Mouse (Mus musculus) forebrain, embryonic 10.5 days (tissue): ENCODE measurements around the gene Cacnb1. TPM values are rescaled to one million over a fixed set of nuclear protein-coding genes. Genes with fewer than 3 reads are reported as not detected.

Source experiments
- DNase-seq: peaks from one replicate; pipeline ENCODE4 v3.0.0-alpha.2; 2017; ENCODE audit warnings: low spot score; ENCODE audit errors: extremely low spot score
- H3K27ac ChIP-seq: fragments of 300-500 bp; sonication (generic); 2 replicates; pipeline ENCODE4 v1.5.1; 2016; ENCODE audit warnings: mild to moderate bottlenecking
- H3K27me3 ChIP-seq: fragments of 300-500 bp; sonication (generic); 2 replicates; pipeline ENCODE4 v1.6.1; 2016; ENCODE audit warnings: mild to moderate bottlenecking; ENCODE audit not compliant: poor library complexity, severe bottlenecking
- H3K36me3 ChIP-seq: fragments of 300-500 bp; sonication (generic); replicated peaks from 2 replicates; pipeline ENCODE4 v1.6.1; 2016; ENCODE audit warnings: mild to moderate bottlenecking, moderate library complexity
- H3K4me1 ChIP-seq: fragments of 300-500 bp; sonication (generic); 2 replicates; pipeline ENCODE4 v1.6.1; 2016
- H3K4me3 ChIP-seq: fragments of 300-500 bp; sonication (generic); 2 replicates; pipeline ENCODE4 v1.5.1; 2016; ENCODE audit warnings: mild to moderate bottlenecking, moderate library complexity
- H3K9me3 ChIP-seq: fragments of 300-500 bp; sonication (generic); 2 replicates; pipeline ENCODE4 v1.6.1; 2016; ENCODE audit warnings: mild to moderate bottlenecking, moderate library complexity
- WGBS: fragments of 180-500 bp; shearing (Covaris S2); methylation state at CpG from one replicate; pipeline ENCODE4 v1.1.7; 2016; 5-methylcytosine and 5-hydroxymethylcytosine counted together
- polyA plus RNA-seq: library from polyadenylated mRNA; unstranded; fragments of >200 nt; fragmentation: Nextera tagmentation; extraction: Ambion mirVana; gene quantifications from 2 replicates; pipeline ENCODE4 v1.2.1, GENCODE M21; 2016

Cacnb1 gene
- polyA plus RNA-seq, 1 experiment from 2014 or later, result 5.3 TPM

DNA sequence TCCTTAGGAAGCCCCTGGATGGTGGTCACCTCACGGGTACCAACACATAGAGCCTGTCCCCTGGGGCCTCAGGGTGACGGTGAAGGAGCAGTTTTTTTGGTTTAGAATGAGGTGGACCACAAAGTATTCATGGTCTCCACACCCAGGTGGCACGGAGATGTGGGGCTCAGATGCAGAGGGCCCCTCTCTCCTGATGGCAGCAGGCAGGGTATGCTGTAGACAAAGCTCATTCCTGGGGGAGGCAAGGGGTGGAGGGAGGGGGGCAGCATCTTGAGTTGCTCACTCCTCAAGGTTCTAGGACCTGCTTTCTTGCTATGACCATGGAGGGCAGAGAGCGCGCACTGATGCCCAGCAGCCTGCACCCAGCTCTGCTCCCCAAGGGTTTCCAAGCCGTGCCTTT, 20.8 kb downstream of the Cacnb1 start:
- 52% methylated on average over 6 of the region's 6 CpGs for WGBS
- Histone ChIP-seq H3K4me3 (peak overlapping the region; percentile 40; the same call in 1 of the 2 replicates), H3K9me3 (no peaks in the 10 kb centered on the region), H3K36me3 (peaks cover 20% of the 10 kb centered on the region), H3K27ac (peak overlapping the region; percentile 30; the same call in 1 of the 2 replicates), H3K27me3 (peaks cover 91% of the 10 kb centered on the region), H3K4me1 (peaks cover 49% of the 10 kb centered on the region)
- no peak for DNase-seq

DNA sequence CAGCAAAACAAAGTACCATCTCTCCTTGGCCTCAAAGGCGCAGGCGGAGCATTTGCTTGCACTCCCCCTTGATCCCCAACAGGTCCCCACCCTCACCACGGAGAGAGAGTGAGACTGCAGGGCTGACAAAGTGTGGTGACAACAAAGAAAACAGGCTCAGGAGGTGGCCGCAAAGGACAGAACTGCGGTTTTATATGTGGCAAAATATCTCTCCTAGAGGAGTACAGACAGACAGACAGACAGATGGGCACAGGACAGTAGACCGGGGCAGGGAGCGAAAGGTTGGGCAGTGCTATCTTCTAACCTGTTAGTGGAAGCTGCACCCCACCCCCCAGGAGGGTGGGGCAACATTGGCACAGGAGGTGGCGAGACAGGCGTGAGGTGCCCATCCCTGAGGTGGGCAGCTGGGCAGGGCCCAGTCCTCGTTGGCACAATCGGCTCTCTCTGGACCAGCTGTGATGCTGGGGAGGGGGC, 21.4 kb downstream of the Cacnb1 start:
- H3K4me3 ChIP-seq, result no peak overlapping the region; the same call in 1 of the 2 replicates
- no peak for DNase-seq
- H3K36me3 ChIP-seq, result peaks cover 20% of the 10 kb centered on the region
- H3K27me3 ChIP-seq, result peaks cover 97% of the 10 kb centered on the region
- H3K9me3 ChIP-seq, result no peaks in the 10 kb centered on the region
- H3K4me1 ChIP-seq, result peaks cover 49% of the 10 kb centered on the region
- 35% methylated on average over 11 of the region's 11 CpGs for WGBS
- H3K27ac ChIP-seq, result no peak overlapping the region

DNA sequence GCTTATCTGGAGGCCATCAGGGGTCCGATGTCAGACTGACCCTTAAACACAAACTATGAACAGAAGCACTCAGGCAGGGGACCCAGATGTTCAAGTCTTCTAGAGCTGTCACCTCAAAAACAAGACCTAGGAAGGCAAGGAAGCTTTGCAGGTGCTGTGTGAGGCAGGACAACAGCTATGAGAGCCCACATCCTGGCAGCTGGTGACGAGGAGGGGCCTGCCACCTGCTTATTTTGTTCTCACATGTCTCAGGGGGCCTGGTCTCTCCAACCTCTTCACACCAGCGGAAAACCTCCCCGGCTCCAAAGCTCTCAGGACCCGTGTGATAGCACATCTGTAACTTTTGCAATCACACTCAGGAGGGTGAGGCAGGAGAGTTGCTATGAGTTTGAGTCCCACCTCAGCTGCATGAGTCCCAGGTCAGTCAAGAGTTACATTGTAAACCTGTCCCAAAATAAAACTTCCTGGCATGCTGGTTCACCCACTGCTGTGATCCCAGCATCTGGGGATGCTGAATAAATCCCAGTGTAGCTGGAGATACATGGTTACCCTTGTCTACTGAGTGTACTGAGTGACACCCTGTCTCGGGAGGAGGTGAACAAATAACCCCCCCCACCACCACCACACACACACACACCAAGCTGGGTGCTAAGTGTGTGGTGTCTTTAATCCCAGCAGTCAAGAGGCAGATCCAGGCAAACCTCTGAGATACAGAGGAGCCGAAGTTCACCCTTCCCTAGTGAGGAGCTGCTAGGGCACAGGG, 22.3 kb downstream of the Cacnb1 start:
- peaks cover 53% of the 10 kb centered on the region for H3K4me1 ChIP-seq
- H3K9me3 ChIP-seq, result no peaks in the 10 kb centered on the region
- H3K4me3 ChIP-seq, result no peak overlapping the region; the same call in 1 of the 2 replicates
- no peak for DNase-seq
- WGBS, result 58% methylated on average over 7 of the region's 7 CpGs
- H3K27ac ChIP-seq, result no peak overlapping the region
- peaks cover 17% of the 10 kb centered on the region for H3K36me3 ChIP-seq
- peaks cover 98% of the 10 kb centered on the region for H3K27me3 ChIP-seq

DNA sequence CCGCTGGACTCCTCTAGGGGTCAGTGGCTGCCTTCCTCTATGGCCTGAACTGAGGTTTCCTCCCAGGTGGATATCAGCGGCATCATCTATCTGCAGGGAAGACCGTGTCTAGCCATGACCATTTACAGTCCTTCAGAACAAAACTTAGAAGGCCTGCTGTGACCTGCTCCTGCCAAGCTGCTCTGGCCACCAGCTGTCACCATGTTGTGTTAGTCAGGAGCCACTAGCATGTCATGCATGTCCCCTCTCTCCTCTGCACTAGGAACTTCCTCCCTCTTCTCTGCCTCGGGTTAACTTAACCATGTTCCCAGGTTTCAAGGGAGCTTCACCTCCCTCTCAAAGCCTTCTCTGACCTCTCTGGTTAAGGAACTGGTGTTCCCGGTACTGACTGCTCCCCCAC, 23.1 kb downstream of the Cacnb1 start:
- 74% methylated on average over 5 of the region's 5 CpGs for WGBS
- H3K27me3 ChIP-seq, result peaks cover 98% of the 10 kb centered on the region
- H3K27ac ChIP-seq, result no peak overlapping the region

DNA sequence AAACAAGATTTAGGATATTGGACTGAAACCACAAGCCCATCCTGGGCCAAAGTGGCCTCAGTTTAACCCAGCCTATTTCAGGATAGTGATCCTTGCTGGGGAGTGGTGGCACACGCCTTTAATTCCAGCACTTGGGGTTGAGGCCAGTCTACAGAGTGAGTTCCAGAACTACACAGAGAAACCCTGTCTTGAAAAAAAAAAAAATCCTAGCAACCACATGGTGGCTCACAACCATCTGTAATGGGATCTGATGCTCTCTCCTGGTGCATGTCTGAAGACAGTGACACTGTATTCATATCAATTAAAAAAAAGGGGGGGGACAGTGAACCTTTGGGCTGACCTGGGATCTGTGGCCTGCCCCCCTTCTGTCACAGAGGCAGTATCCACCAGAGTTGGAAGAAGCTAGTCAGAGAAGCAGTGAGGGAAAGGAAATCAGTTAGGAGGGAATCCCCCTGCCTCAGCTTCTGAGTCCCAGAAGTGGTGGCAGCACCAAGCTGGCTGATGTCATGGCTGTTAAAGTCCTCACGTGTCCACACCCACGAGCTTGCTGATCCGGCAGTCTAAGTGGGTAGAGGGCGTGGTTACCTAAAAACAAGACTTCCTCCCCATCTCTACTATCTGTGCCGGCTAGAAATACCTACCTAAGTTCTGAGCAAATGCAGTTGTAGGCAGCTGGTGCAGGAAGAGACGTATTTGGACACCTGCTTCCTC, 23.8 kb downstream of the Cacnb1 start:
- H3K27me3 ChIP-seq, result peaks cover 98% of the 10 kb centered on the region
- no peak for DNase-seq
- H3K36me3 ChIP-seq, result peaks cover 2% of the 10 kb centered on the region; the same call in 1 of the 2 replicates

More for the DNA sequence above, 23.1 kb downstream of the Cacnb1 start:
- Histone ChIP-seq H3K4me3 (no peak overlapping the region), H3K9me3 (no peaks in the 10 kb centered on the region), H3K4me1 (peaks cover 57% of the 10 kb centered on the region), H3K36me3 (peaks cover 9% of the 10 kb centered on the region)
- no peak for DNase-seq

DNA sequence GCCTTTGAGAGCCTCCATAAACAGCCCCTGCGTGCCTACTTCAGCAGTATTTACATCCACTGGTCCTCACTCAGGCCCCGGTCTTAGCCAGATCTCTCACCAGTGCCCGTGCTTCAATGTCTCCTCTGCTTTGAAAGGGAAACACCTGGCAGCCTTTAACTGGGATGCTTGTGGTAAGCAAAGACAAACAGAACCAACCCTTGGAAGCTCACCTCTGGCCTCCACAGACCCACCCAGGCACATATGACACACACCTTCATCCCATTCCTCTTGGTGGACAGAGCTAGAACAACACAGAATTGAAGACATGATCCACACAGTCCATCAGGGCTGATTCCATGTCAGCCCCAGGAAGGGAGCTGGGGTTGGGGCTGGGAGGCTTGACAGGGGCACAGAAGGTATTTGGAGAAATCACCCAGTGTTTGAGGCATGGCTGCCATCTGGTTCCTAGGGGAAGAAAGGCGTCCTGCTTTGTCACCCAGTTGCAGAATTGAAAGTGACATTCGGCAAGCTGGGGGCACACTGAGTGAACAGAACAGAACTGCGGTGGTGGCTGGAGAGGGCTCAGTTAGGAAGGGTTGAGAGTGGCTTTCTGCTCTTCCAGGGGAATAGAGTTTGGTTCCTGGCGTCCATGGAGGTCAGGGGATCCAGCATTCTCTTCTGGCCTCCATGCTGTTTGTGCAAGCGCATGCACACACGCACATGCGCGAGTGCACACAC, 24.6 kb downstream of the Cacnb1 start:
- Histone ChIP-seq H3K27me3 (peaks cover 91% of the 10 kb centered on the region), H3K4me3 (no peak overlapping the region), H3K4me1 (peaks cover 52% of the 10 kb centered on the region), H3K36me3 (no peaks in the 10 kb centered on the region), H3K27ac (no peak overlapping the region), H3K9me3 (no peaks in the 10 kb centered on the region)
- DNase-seq, result no peak
- 85% methylated on average over 11 of the region's 11 CpGs for WGBS

More for the DNA sequence above, 23.8 kb downstream of the Cacnb1 start:
- H3K4me1 ChIP-seq, result peaks cover 60% of the 10 kb centered on the region
- no peaks in the 10 kb centered on the region for H3K9me3 ChIP-seq
- H3K4me3 ChIP-seq, result no peak overlapping the region
- no peak overlapping the region for H3K27ac ChIP-seq
- WGBS, result 76% methylated on average over 7 of the region's 7 CpGs

DNA sequence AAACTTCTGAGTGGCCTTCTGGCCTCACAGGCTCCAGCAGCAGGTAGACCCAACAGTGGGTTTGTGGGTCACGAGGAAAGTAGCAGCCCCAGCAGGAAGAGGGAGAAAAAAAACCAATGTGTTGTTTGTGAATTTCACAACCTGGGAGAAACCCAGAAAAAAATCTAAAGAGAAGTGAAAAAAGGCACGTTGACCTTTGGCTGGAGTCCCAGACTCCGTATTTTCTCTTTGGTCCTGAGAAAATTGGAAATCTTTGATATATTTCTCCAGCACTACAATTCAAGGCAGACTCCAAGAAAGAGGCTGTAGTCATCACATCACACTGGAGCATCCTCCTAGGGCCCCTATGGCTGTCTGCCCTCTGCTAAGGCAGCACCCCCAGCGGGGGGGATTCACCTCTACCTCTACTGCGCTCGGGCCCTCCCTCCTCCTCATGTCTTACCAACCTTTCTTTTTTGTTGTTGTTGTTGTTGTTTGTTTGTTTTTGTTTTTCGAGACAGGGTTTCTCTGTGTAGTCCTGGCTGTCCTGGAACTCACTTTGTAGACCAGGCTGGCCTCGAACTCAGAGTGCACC, 25.4 kb downstream of the Cacnb1 start:
- H3K27ac ChIP-seq, result no peak overlapping the region
- 75% methylated on average over 8 of the region's 8 CpGs for WGBS
- no peak overlapping the region for H3K4me3 ChIP-seq
- no peak for DNase-seq
- peaks cover 84% of the 10 kb centered on the region for H3K27me3 ChIP-seq
- peaks cover 44% of the 10 kb centered on the region for H3K4me1 ChIP-seq
- H3K9me3 ChIP-seq, result no peaks in the 10 kb centered on the region
- H3K36me3 ChIP-seq, result no peaks in the 10 kb centered on the region

DNA sequence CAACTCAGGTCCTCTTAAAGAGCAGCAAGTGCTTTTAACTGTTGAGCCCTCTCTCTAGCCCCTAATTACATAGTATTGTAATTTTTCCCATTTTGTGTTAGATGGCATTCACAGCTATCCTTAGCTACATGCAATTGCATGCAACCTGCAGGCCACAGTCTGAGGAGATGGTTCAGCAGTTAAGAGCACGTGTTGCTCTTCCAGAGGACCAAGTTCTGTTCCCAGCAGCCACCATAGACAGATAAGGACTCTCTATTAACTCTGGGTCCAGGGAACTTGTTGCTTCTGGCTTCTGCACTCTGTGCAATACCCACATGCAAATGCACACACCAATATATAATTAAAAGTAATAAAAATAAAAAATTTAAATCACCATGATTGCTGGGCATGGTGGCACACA, 26.1 kb downstream of the Cacnb1 start:
- H3K4me3 ChIP-seq, result 0 out of 2 replicates have a peak overlapping the region, but pooled peaks have one; percentile 62
- peaks cover 37% of the 10 kb centered on the region for H3K4me1 ChIP-seq
- H3K9me3 ChIP-seq, result no peaks in the 10 kb centered on the region
- 88% methylated on average over 1 of the region's 1 CpGs for WGBS
- H3K27ac ChIP-seq, result no peak overlapping the region
- no peak for DNase-seq
- peaks cover 82% of the 10 kb centered on the region for H3K27me3 ChIP-seq
- no peaks in the 10 kb centered on the region for H3K36me3 ChIP-seq

DNA sequence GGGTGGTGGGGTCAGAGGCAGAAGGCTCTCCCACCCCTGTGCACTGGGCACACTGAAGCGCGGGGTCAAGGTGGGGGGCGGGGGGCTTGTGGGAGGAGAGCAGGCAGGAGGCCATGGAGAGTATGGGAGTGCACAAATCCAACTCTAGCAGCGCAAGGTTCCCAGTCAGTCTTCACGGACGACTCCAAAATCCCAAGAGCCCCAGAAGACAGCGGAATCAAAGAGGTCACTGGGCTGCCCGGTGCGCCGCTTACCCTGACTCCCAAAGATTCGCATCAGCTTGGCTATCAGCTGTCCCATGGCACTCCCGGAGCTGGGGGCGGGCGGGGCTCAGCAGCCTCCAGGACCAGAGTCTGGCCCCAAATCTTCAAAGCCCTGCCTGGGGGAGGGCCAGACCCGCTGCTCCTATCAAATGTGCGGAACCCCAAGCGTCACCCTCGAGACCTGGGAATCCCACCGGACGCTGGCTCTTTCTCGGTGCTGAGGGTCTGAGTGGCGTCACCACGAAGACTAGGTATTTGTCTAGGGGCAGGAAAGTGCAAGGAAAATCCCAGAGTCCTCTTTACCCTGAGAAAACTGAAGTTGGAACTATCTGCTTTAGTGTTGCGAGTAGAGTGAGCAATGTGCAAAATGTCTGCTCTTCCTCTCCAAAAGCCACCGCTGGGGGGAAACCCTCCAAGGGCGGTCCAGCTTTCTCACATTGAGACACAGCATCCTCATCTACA, 27.1 kb downstream of the Cacnb1 start, which contains the start of gene Arl5c:
Gene Arl5c, minus strand, starts transcription at position 618 of the 725 bp plus-strand sequence.
- under 1% methylated on average over 26 of the region's 26 CpGs for WGBS
- Histone ChIP-seq H3K27ac (peak within 1 kb of the TSS; percentile 57), H3K4me1 (peaks cover 27% of the 10 kb centered on the region), H3K36me3 (no peaks in the 10 kb centered on the region), H3K4me3 (peak within 1 kb of the TSS; percentile 62), H3K27me3 (peaks cover 79% of the 10 kb centered on the region), H3K9me3 (no peaks in the 10 kb centered on the region)
- peak; percentile 69 for DNase-seq

DNA sequence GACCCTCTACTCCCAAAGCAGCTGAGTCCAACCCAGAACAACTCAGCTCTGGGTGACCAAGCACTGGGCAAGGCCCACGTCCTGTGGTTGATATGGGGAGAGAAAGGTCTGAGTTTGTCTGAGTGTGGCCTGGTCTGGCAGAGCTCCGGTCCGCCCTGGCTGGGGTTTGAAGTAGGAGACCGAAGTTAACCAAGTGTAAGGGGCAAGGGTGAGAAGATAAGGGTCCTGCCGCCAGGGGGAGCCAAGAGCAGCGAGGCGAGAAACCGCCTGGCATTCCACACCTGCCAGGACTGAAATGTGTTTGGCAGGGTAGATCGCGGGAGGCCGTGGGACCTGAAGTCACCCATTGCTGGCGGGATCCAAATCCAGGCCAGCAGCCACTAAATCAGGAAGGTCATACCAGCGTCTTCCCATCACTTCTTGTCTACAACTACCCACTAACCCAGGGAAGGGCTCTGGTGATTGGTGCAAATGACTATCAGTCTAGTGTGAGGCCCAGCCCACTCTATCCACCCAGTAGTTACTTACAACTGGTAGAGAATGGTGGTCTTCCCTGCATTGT, 28.2 kb downstream of the Cacnb1 start:
- Histone ChIP-seq H3K4me1 (peaks cover 31% of the 10 kb centered on the region), H3K9me3 (no peaks in the 10 kb centered on the region), H3K4me3 (peak overlapping the region; percentile 62), H3K36me3 (no peaks in the 10 kb centered on the region), H3K27ac (no peak overlapping the region), H3K27me3 (peaks cover 78% of the 10 kb centered on the region)
- peak; percentile 78 for DNase-seq
- 5% methylated on average over 13 of the region's 13 CpGs for WGBS

DNA sequence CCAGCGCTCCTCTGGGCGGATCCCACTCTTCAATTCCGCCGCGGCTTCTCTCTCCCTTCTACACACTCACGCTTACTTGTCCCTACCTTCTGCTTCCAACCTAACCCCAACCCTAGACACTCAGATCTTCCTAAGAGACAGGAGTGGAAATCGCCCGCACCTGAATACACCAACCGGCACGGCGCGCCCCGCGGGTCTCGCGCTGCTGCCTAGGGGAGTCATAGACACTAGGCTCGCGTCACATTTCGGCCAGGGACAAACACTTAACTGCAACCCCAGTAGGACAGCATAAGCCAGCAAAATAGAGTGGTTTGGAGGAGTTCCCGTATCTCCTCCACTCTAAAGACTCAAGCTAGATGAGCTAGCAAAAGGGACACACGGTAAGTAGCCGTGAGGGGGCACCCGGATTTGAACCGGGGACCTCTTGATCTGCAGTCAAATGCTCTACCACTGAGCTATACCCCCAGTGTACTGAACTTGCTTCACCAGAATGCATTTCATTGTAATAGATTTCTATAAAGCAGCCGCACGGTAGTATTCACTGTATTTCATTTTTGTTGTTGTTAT, 34.2 kb downstream of the Cacnb1 start:
- Histone ChIP-seq H3K27ac (peak overlapping the region; percentile 89), H3K36me3 (no peaks in the 10 kb centered on the region), H3K9me3 (no peaks in the 10 kb centered on the region), H3K4me3 (peak overlapping the region; percentile 87), H3K27me3 (peaks cover 62% of the 10 kb centered on the region), H3K4me1 (peaks cover 34% of the 10 kb centered on the region)
- 1% methylated on average over 26 of the region's 26 CpGs for WGBS
- DNase-seq, result peak; percentile 86
